Mouse (Mus musculus) limb, embryonic 14.5 days (tissue): ENCODE results near the gene Pdzd2. TPM values are rescaled to one million over a fixed set of nuclear protein-coding genes. Genes with fewer than 3 reads are reported as not detected.

Source experiments
- ATAC-seq: fragments of 200-750 bp; cut with Nextera tagmentation; 2 replicates; pipeline ENCODE4 v1.8.0; 2017; ENCODE audit warnings: low read depth, moderate number of reproducible peaks, moderate TSS enrichment; ENCODE audit not compliant: low FRiP score
- DNase-seq: peaks from one replicate; pipeline ENCODE4 v3.0.0-alpha.2; 2015; ENCODE audit warnings: low spot score
- H3K27ac ChIP-seq: fragments of 300-500 bp; sonication (generic); replicated peaks from 2 replicates; pipeline ENCODE4 v1.5.1; 2014; ENCODE audit warnings: low read depth, mild to moderate bottlenecking, low read length, moderate library complexity, mixed read lengths
- H3K27me3 ChIP-seq: fragments of 300-500 bp; sonication (generic); 2 replicates; pipeline ENCODE4 v1.6.1; 2014; ENCODE audit warnings: low read length, mixed read lengths; ENCODE audit not compliant: control insufficient read depth, insufficient read depth
- H3K36me3 ChIP-seq: fragments of 300-500 bp; sonication (generic); 2 replicates; pipeline ENCODE4 v1.6.1; 2014; ENCODE audit warnings: mild to moderate bottlenecking, low read length, moderate library complexity, mixed read lengths; ENCODE audit not compliant: control insufficient read depth, insufficient read depth
- H3K4me1 ChIP-seq: fragments of 300-500 bp; sonication (generic); 2 replicates; pipeline ENCODE4 v1.6.1; 2014; ENCODE audit warnings: antibody characterized with exemption, low read length, mixed read lengths; ENCODE audit not compliant: control insufficient read depth, insufficient read depth
- H3K4me2 ChIP-seq: fragments of 300-500 bp; sonication (generic); replicated peaks from 2 replicates; pipeline ENCODE4 v1.6.1; 2014; ENCODE audit warnings: low read depth, mild to moderate bottlenecking, low read length, moderate library complexity; ENCODE audit not compliant: severe bottlenecking
- H3K4me3 ChIP-seq: fragments of 300-500 bp; sonication (generic); replicated peaks from 2 replicates; pipeline ENCODE4 v1.5.1; 2014; ENCODE audit warnings: low read length
- H3K9ac ChIP-seq: fragments of 300-500 bp; sonication (generic); 2 replicates; pipeline ENCODE4 v1.6.1; 2014; ENCODE audit warnings: mild to moderate bottlenecking, low read depth, low read length, moderate library complexity; ENCODE audit not compliant: severe bottlenecking
- H3K9me3 ChIP-seq: fragments of 300-500 bp; sonication (generic); 2 replicates; pipeline ENCODE4 v1.6.1; 2016; ENCODE audit warnings: low read length; ENCODE audit not compliant: control insufficient read depth
- POLR2A ChIP-seq: fragments of 200-500 bp; IDR thresholded peaks from 2 replicates; pipeline ENCODE4 v1.8.0; 2012; ENCODE audit warnings: inconsistent platforms, mild to moderate bottlenecking, moderate library complexity, borderline replicate concordance; ENCODE audit not compliant: insufficient read depth, insufficient read length; ENCODE audit errors: extremely low read depth
- WGBS: fragments of 180-500 bp; shearing (Covaris S2); extraction: QIAGEN DNeasy Blood & Tissue Kit; methylation state at CpG from one replicate; pipeline ENCODE4 v1.1.7; 2014; 5-methylcytosine and 5-hydroxymethylcytosine counted together
- polyA plus RNA-seq, 2 experiments: library from polyadenylated mRNA; depleted of rRNA in 1 of 2; stranded (reverse) in 1 of 2; unstranded in 1 of 2; fragments of >200 nt; fragmentation: Nextera tagmentation in 1 of 2; extraction: Ambion mirVana in 1 of 2; gene quantifications; 2 replicates each; pipeline versions ENCODE4 v1.2.1 to v1.2.3; 2012 to 2014

Pdzd2 gene
- polyA plus RNA-seq, 2 experiments, result 14.6 to 26.4 TPM

DNA sequence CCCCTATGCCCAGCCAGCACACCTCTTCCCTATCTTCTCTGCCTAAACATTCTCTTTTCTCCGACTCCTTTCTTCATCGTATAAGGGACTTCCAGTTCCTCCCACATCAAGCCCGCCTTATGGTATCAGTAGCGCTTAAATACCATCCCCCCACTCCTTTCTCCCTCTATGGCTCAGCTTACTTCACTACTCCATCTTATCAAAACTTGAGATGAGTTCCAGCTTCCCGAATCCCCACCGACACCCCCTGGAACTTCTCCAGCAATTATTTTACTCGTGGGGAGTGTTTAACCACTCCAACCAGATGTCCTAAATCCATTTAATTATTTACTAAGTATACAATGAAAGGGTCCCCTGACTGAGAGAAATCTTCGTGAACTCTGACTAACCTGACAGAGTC is 179.2 kb downstream of the Pdzd2 start:
- H3K4me2 ChIP-seq, result no peak overlapping the region
- H3K27ac ChIP-seq, result no peak overlapping the region
- no peaks in the 10 kb centered on the region for H3K9me3 ChIP-seq
- H3K27me3 ChIP-seq, result no peaks in the 10 kb centered on the region; the same call in 1 of the 2 replicates
- 54% methylated on average over 8 of the region's 8 CpGs for WGBS
- H3K36me3 ChIP-seq, result no peaks in the 10 kb centered on the region
- no peak for DNase-seq
- no peak overlapping the region for H3K9ac ChIP-seq
- no peak for ATAC-seq
- TF ChIP-seq POLR2A, result no peak
- no peak overlapping the region for H3K4me3 ChIP-seq
- peaks cover 7% of the 10 kb centered on the region; the same call in 1 of the 2 replicates for H3K4me1 ChIP-seq

DNA sequence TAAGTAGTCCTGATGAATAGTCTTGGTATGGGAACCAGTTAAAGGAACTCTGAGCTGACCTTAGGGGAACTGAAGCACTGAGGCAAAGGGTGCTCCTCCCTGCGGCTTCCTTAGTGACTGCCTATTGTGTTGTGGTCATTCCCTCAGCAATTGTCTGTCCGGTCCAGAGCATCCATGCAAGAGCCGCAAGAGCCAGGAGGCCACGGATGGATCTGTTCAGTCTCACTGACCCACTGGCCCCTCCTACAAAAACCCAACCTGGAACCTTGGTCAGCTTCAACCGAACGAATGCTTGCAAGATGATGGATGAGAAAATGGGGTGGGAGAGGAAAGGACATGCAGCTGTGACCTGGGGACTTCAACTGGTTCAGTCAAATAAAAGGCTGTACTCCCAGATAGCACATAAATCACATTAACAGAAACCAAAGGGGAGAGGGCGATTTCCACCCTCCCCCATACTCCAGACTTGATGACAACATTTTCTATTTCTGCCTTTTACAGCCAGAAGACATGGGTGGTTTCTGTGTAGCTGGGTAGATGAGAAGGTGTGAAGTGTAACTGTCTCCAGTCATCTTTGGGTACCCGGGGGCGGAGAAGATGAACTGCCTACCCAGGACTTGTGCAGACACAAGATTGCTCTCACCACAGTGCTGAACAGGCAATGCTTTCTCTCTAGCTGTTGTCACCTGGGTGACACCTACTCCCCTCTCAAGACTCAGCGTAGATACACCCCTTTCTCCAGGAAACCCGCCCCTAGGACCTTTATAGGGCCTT is 181.9 kb downstream of the Pdzd2 start:
- Histone ChIP-seq H3K9ac (no peak overlapping the region), H3K27ac (no peak overlapping the region), H3K9me3 (no peaks in the 10 kb centered on the region), H3K4me2 (no peak overlapping the region), H3K27me3 (no peaks in the 10 kb centered on the region; the same call in 1 of the 2 replicates), H3K4me1 (peaks cover 7% of the 10 kb centered on the region; the same call in 1 of the 2 replicates), H3K4me3 (no peak overlapping the region), H3K36me3 (no peaks in the 10 kb centered on the region)
- no peak for ATAC-seq
- WGBS, result 79% methylated on average over 11 of the region's 11 CpGs
- TF ChIP-seq POLR2A, result no peak
- no peak for DNase-seq

DNA sequence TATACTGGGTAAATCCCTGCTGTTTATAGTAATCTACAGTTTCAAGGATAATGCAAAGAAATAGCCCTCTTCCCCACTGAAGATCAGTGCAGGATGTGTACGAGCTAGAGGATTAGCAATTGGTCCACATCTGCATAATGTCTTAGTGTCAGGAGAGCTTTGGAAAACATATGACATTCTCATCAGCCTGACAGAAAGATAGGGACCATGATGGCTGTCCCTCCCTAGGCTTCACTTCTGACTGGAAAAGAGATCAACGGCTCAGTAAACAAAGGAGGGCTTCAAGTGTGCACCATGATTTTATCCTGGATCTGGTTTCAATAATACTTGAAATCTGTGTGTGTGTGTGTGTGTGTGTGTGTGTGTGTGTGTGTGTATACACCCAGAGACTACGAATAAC is 186.5 kb downstream of the Pdzd2 start:
- peak; percentile 35; the same call in 1 of the 2 replicates for ATAC-seq
- H3K9ac ChIP-seq, result no peak overlapping the region
- no peaks in the 10 kb centered on the region for H3K9me3 ChIP-seq
- 54% methylated on average over 3 of the region's 3 CpGs for WGBS
- no peak for TF ChIP-seq POLR2A
- no peak overlapping the region for H3K4me3 ChIP-seq
- H3K36me3 ChIP-seq, result no peaks in the 10 kb centered on the region
- peaks cover 21% of the 10 kb centered on the region for H3K4me1 ChIP-seq
- H3K27me3 ChIP-seq, result no peaks in the 10 kb centered on the region; the same call in 1 of the 2 replicates
- no peak for DNase-seq
- no peak overlapping the region for H3K4me2 ChIP-seq
- no peak overlapping the region for H3K27ac ChIP-seq

DNA sequence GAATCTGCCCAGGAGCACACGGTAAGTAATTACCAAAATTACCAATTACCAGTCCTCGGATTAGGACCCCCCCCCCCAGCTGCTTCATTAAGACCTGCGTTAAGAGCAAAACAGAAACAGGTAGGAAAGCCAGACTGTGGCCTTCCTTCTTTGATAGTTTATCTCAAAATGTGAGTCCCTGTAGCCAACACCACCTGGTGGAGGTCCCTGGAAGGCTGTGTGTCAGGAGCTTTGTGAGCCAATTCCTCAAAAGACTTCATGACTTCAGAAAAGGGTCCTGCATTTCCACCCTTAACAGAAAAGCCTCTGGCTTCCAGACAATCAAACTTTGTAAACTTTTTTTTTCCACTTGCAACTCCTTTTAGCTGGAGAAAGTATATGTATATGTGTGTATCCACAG is 188.8 kb downstream of the Pdzd2 start:
- no peak overlapping the region for H3K27ac ChIP-seq
- H3K4me2 ChIP-seq, result no peak overlapping the region
- TF ChIP-seq POLR2A, result no peak
- H3K9ac ChIP-seq, result no peak overlapping the region
- DNase-seq, result no peak
- H3K4me3 ChIP-seq, result no peak overlapping the region
- WGBS, result 5% methylated on average over 3 of the region's 3 CpGs
- H3K27me3 ChIP-seq, result no peaks in the 10 kb centered on the region
- no peaks in the 10 kb centered on the region for H3K9me3 ChIP-seq
- H3K4me1 ChIP-seq, result peaks cover 27% of the 10 kb centered on the region
- H3K36me3 ChIP-seq, result no peaks in the 10 kb centered on the region
- ATAC-seq, result no peak

DNA sequence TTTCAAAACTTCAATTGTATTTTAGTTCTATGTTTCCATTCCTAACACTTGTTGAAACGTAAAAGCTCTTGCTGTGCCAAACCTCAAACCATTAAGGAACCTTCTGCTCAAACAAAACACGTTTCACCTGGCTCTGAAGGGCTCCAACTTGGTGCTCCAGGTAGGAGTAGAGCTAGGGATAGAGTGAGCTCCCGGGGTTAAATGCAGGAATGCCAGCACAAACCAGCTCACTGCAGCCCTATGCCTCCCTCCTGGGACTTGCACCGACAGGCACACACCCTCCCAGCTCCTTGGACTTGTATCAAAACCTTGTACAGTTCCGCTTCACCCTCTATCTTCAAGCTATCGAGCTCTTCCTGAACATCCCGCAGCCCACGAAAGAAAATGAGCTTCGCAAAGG is 189.3 kb downstream of the Pdzd2 start:
- H3K27me3 ChIP-seq, result no peaks in the 10 kb centered on the region
- H3K4me3 ChIP-seq, result peak overlapping the region; percentile 54; the same call in 1 of the 2 replicates
- ATAC-seq (no peak), DNase-seq (no peak)
- TF ChIP-seq POLR2A, result no peak
- H3K9ac ChIP-seq, result no peak overlapping the region; the same call in 1 of the 2 replicates
- 26% methylated on average over 9 of the region's 9 CpGs for WGBS
- peak overlapping the region; percentile 95 for H3K4me2 ChIP-seq
- no peaks in the 10 kb centered on the region for H3K9me3 ChIP-seq
- H3K4me1 ChIP-seq, result peaks cover 32% of the 10 kb centered on the region
- no peaks in the 10 kb centered on the region for H3K36me3 ChIP-seq
- no peak overlapping the region for H3K27ac ChIP-seq
